Mouse (Mus musculus): ENCODE results near the gene Fam173b.

DNA sequence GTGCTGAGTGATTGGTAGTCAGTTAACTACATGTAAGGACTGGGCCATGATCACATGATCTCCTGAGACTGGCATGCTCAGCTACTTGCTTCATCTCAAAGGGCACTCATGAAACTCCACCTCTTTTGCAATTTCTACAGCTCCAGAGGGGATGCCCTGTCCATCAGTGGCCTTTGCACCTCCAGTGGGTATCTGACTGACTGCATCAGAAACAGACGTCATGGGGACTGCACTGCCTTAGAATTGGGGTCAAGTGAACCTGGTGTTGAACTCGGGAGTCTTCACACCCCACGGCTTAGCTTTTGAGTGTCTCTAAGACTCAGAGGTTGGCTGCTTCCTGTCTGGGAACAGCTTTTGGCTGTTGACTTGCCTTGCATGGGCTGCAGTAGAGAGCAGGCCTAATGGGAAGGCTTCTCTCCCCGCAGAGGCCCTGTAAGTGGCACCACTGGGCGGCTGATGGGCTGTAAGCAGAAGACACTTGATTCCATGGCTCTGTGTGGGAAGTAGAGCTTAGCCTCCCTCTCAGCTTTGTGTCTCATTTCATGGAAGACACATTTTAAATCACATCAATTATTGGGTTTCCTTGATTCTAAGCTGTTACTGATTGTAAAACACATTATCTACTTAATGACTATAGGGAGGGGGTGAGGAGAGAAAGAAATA, 58.6 kb downstream of the Fam173b start:
- TF ChIP-seq POLR2A (IDR thresholded peaks at IDR 0.05; ENCODE audit: control insufficient read depth, extremely low read depth, insufficient read depth, low read length, poor library complexity) (no peak), CTCF (IDR thresholded peaks at IDR 0.05; ENCODE audit: borderline replicate concordance, control insufficient read depth, extremely low read depth, insufficient read depth, low read length, poor library complexity) (no peak)

Data from thymus, adult 2 months (tissue).